Mouse (Mus musculus): ENCODE measurements at regions not wholly inside any gene's neighbourhood (a gene's known extent, or its start where the extent isn't known, plus 50 kb on each side); places are given as distances from the start of the nearest gene placed in this dataset.

DNA sequence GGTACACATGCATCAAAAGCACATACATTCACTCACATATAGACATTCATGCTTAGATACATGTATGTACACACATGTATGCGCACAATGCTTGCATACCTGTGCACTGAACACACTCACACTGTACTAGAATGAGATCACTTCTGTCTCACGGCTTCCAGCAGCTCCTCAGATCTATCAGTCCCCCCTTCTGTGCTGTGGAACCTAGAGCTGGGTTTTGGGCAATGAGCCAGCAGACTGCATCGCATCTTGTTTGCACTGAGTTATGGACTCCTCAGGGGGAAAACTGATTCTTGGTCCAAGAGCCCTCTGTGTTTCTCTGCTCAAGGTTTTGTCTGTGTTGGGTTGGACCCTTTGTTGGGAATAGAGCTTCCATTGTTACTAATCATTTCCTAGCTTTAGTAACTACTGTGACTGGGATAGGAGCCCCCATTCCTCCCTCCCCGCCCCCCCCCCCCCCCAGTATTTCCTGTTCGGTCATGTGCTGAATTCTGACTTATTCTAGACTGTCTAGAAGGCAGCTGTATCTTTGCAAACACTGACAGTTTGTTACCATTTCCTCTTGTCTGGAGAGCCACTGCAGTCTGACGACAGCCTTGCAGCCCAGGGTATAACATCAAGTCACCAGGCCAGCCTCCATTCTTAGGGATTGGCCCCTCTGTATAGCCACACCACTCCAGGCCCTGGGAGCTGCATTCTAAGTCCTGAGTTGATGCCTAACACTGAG, 101.3 kb downstream of the Tpra1 start:
- no peak for ATAC-seq (replicated peaks; ENCODE audit: low FRiP score, poor library complexity, severe bottlenecking)

- ATAC-seq (replicated peaks; ENCODE audit: low FRiP score, poor library complexity, severe bottlenecking) = no peak
Observed at GRCm38 (mm10) chr6:89005094-89005493, 103.0 kb downstream of the Tpra1 start.

GRCm38 (mm10) chr6:89006997-89007396, 104.9 kb downstream of the Tpra1 start:
- no peak for ATAC-seq (replicated peaks; ENCODE audit: low FRiP score, poor library complexity, severe bottlenecking)

DNA sequence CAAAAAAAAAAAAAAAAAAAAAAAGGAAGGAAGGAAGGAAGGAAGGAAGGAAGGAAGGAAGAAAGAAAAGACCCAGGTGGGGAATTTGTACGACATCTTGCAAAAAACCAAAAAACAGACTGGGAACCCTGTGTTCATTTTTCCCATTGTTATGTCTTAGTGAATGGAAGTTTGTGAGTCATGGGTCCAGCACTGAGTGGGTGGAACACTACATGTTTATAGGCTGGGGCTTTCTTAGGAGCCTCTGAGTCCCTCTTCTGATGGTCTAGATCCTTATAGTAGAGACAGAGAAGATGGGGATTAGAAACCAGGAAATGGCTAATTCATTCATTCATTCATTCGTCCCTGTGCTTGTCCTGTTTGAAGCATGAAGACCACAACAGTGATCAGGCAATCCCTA, 105.5 kb downstream of the Tpra1 start:
- no peak for ATAC-seq (replicated peaks; ENCODE audit: low FRiP score, poor library complexity, severe bottlenecking)

- no peak for ATAC-seq (replicated peaks; ENCODE audit: low FRiP score, poor library complexity, severe bottlenecking)
Observed at GRCm38 (mm10) chr6:89008614-89009171, 106.6 kb downstream of the Tpra1 start.

- no peak for ATAC-seq (replicated peaks; ENCODE audit: low FRiP score, poor library complexity, severe bottlenecking)
Observed at GRCm38 (mm10) chr6:89012998-89013689, 111.1 kb downstream of the Tpra1 start.

- ATAC-seq (replicated peaks; ENCODE audit: low FRiP score, poor library complexity, severe bottlenecking) = no peak
Observed at GRCm38 (mm10) chr6:89013690-89014061, 111.6 kb downstream of the Tpra1 start.

- no peak for ATAC-seq (replicated peaks; ENCODE audit: low FRiP score, poor library complexity, severe bottlenecking)
Observed at GRCm38 (mm10) chr6:89024101-89024650, 122.1 kb downstream of the Tpra1 start.

DNA sequence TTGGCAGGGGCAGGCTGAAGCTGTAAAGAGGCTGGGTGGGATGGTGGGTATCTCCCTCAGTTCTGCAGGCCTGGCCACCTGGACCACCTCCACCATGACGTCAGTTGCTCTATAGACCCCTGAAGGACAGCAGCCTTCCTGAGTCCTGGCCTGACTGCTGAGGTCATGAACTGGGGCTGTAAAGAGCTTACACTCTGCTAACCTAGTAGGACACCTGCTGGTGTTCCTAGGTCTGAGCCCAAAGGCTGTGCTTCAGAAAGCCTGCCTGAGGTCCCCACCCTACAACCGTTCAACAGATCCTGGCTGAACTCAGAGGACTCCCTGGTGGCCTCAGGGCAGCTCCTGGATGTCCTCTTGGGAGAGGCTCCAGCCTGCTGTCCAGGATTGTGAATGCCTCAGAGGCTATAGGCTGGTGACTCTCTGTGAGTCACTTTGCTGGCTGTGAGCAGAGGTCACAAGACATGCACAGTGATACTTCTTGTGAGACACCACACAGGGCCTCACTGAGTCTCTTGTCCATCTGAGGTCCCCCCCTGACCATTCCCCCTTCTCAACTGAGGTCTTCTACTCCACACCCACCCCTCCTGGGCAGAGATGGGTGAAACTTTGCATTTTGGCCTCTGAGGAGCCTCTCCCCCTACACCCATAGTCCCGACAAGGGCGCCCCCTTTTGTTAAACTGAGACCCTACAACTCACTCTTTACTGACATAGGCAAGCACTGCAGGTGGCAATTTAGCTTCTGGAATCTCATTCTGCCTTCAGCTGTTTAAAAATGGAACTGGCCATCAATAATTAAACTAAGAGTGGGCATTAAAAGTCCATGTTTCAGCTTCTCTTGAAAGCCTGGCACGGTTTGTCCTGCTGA, 131.6 kb downstream of the Tpra1 start:
- no peak for ATAC-seq (replicated peaks; ENCODE audit: low FRiP score, poor library complexity, severe bottlenecking)

DNA sequence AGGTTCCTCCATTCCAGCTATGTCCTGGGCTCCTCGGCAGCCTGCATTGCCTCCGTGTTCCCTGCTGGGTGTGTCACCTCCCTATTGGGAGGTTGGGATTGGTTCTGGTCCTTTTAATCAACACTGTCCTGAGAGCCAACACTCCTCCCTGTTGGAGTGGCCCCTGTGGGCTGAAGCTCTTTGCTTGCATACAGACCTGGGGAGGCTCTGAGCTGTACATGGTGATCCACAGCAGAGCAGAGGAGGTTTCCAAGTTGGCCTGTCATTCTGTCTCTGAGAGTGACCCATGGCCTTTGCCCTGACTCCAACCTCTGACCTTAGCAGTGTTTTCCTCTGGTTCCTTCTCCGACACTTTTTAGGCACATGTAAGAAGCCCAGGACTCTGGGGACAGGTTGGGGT, 132.4 kb downstream of the Tpra1 start:
- no peak for ATAC-seq (replicated peaks; ENCODE audit: low FRiP score, poor library complexity, severe bottlenecking)

DNA sequence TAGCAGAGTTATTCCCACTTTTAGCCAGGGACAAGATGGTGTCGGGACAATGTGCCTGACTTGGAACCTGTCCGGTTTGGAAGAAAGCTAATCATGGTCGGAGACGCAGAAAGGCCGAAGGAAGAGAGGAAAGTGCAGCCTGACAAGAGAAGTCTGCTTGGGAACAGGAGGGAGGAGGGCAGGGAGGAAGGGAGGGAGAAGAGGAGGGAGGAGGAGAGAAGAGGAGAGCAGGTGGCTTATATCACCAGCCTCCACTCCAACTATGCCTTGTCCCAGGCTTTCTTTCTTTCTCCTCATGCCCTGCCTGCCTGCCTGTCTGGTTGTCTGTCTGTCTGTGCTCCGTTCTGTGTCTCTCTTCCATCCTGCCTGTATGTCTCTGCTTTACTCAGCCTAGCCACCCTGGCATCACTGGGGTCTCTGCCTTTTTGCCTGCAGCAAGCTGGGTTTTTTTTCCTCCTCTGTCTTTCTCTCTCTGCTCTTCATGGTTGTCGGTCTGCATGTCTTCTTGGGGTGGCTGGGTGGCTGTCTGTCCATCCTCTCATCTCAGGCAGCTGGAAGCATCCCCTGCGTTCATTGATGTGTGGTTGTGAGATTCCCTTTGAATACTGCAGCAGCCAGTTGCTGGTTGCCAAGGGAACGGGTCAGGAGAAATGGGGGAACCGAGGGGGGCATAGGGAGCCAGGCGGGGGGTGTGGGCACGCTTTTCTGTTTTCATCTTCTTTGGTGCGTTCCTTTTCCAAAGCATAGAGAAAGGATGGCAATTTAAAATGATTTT, 133.2 kb downstream of the Tpra1 start:
- no peak for ATAC-seq (replicated peaks; ENCODE audit: low FRiP score, poor library complexity, severe bottlenecking)

GRCm38 (mm10) chr6:89035836-89036156, 133.7 kb downstream of the Tpra1 start:
- ATAC-seq (replicated peaks; ENCODE audit: low FRiP score, poor library complexity, severe bottlenecking) = no peak

DNA sequence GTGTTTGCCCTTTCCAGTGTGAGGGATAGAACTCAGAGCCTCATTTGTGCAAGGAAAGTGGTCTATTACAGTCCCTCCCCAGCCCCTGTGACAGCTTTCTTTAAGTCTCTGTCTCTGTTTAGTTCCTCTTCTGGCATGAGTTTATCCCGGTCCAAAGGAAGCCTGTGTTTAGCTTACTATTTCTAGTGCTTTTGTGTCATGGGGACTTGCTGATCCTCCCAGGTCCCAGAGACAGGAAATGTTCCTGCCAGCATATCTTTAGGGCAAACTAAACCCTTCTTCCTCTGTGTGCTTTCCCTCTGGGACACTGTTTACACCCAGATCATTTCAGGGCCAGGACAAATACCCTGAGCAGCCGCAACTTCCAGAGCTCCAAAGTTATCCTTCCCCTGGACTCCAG, 135.3 kb downstream of the Tpra1 start:
- no peak for ATAC-seq (replicated peaks; ENCODE audit: low FRiP score, poor library complexity, severe bottlenecking)

DNA sequence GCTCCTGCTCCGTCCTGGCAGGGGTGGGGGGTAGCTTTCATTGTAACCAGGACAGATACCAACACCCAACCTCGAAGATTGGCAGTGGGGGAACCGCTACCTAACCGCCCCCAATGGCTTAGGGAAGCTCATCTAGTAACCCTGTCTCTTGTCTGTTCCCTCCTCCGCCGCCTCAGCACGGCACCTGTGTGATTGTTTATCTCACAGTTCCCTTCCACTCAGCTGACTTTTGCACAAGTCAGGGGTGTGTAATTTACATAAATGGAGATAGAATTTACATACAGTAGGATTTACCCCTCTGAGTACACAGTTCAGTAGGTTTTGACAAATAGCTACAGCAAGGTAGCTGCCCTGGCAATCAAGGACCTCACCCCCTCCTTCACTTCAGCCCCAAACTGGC, 135.8 kb downstream of the Tpra1 start:
- ATAC-seq (replicated peaks; ENCODE audit: low FRiP score, poor library complexity, severe bottlenecking) = no peak

DNA sequence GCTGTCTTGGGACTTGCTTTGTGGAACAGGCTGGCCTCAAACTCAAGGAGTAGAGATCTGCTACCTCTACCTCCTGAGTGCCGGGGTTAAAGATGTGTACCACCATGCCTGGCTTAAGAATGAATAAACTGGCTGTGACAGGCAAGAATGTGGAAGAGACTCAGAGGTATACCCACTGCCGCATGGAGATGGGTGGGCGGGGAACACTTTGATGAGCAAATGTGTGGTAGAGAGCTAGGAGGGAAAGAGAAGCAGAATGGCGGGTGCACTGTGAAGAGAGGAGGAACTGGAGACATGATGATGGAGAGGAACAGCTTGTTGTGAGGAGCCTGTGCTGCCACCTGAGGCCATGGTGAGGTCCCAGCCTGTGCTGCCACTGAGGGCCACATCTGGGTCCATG, 138.9 kb downstream of the Tpra1 start:
- no peak for ATAC-seq (replicated peaks; ENCODE audit: low FRiP score, poor library complexity, severe bottlenecking)

- no peak for ATAC-seq (replicated peaks; ENCODE audit: low FRiP score, poor library complexity, severe bottlenecking)
Observed at GRCm38 (mm10) chr6:89042478-89043239, 140.6 kb downstream of the Tpra1 start.

DNA sequence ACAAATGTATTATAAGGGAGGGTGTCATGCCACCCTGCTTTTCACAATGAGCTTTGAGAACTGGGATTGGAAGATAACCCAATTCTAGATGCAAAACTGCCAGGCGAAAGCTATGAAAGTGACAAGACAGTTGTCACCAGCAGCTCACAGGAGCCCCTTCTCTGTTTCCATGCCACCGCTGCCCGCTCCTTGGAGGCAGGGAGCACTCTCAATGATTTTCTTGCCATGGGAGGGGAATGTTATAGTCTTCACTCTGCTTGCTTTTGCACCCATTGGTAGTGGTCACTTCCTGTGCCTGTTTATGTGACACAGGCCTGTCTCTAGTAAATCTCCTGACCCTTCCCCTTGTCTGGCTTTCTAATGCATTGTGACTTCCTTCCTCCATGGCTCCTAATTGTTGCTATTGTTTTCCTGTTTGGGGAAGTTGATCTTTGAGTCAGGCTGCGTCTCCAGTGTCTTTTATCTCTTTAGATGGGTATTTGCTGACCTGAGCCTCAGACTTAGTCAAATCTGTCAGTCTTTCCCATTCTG, 143.4 kb downstream of the Tpra1 start:
- no peak for ATAC-seq (replicated peaks; ENCODE audit: low FRiP score, poor library complexity, severe bottlenecking)

DNA sequence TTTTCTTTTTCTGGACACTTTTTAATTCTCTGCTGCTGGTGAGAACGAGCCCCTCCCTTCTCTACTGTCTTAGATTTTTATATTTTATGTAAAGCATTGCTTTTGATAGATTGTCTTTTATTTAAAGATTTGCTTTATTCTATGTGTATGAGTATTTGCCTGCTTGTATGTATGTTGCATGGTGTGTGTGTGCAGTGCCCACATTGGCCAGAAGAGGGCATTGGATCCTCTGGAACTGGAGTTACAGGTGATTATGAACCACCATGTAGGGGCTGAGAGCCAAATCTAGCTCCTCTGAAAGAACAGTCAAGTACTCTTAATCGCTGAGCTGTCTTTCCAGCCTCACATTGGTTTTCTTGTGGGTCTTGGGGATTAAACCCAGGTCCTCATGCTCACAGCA, 144.4 kb downstream of the Tpra1 start:
- no peak for ATAC-seq (replicated peaks; ENCODE audit: low FRiP score, poor library complexity, severe bottlenecking)
